Mouse (Mus musculus) small intestine, adult 2 months (tissue): ENCODE results near the gene Hs3st6. TPM values are rescaled to one million over a fixed set of nuclear protein-coding genes. Genes with fewer than 3 reads are reported as not detected.

Source experiments
- H3K27ac ChIP-seq: fragments of 200-500 bp; 2 replicates; pipeline ENCODE4 v1.5.1; 2012; ENCODE audit warnings: low read depth, low read length, control low read depth, inconsistent platforms; ENCODE audit not compliant: insufficient read depth
- H3K27me3 ChIP-seq: fragments of 200-500 bp; 2 replicates; pipeline ENCODE4 v1.6.1; 2012; ENCODE audit warnings: mild to moderate bottlenecking, moderate library complexity, low read length, inconsistent platforms; ENCODE audit not compliant: control insufficient read depth, insufficient read depth
- H3K36me3 ChIP-seq: fragments of 200-500 bp; 2 replicates; pipeline ENCODE4 v1.6.1; 2012; ENCODE audit warnings: mild to moderate bottlenecking, low read length, control low read depth, inconsistent platforms; ENCODE audit not compliant: control insufficient read depth, insufficient read depth
- H3K4me1 ChIP-seq: fragments of 200-500 bp; 2 replicates; pipeline ENCODE4 v1.6.1; 2012; ENCODE audit warnings: low read length, inconsistent platforms, mixed read lengths; ENCODE audit not compliant: control insufficient read depth, insufficient read depth, insufficient read length
- H3K4me3 ChIP-seq: fragments of 200-500 bp; 2 replicates; pipeline ENCODE4 v1.5.1; 2012; ENCODE audit warnings: low read depth, mild to moderate bottlenecking, control low read depth, inconsistent platforms, low read length, moderate library complexity
- CTCF ChIP-seq: fragments of 200-500 bp; IDR thresholded peaks from 2 replicates; pipeline ENCODE4 v1.5.1; 2012; ENCODE audit warnings: low read depth, mild to moderate bottlenecking, control low read depth, inconsistent platforms, low read length, moderate library complexity, mixed read lengths; ENCODE audit not compliant: insufficient replicate concordance, insufficient read length; ENCODE audit errors: extremely low read depth
- POLR2A ChIP-seq: fragments of 200-500 bp; IDR thresholded peaks from 2 replicates; pipeline ENCODE4 v1.6.1; 2012; ENCODE audit warnings: low read depth, mild to moderate bottlenecking, control low read depth, inconsistent platforms, low read length, moderate library complexity
- WGBS: fragments of 180-500 bp; shearing (Covaris S2); methylation state at CpG from one replicate; pipeline ENCODE4 v1.1.7; 2018; 5-methylcytosine and 5-hydroxymethylcytosine counted together
- polyA plus RNA-seq: library from polyadenylated mRNA; depleted of rRNA; stranded (reverse); fragments of >200 nt; gene quantifications from 2 replicates; pipeline ENCODE4 v1.2.3, GENCODE M21; 2012

Hs3st6 gene
- polyA plus RNA-seq, 1 experiment, result 1.7 TPM

DNA sequence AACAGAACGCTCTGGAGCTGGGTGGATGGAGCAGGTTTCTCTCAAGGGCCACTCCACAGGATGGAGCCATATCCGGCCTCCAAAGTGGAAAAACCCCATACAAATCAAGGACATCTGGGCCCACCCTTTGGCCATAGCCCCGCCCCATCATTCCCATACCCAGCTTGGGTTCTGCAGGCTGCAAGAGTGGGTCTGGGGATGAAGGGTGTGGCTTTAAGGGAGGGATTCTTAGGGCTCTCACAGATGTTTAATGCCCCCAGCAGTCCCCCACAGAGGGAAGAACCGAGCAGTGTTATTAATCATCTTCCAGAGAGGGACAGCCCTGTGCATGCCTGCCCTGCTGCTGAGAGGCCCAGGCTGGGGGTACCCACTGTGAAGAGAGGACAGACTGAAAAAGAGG is 5.8 kb upstream of the Hs3st6 start:
- peaks cover 10% of the 10 kb centered on the region; the same call in 1 of the 2 replicates for H3K27me3 ChIP-seq
- no peak for TF ChIP-seq POLR2A
- TF ChIP-seq CTCF, result no peak
- no peak overlapping the region for H3K4me3 ChIP-seq
- H3K36me3 ChIP-seq, result peaks cover 7% of the 10 kb centered on the region
- H3K27ac ChIP-seq, result no peak overlapping the region
- H3K4me1 ChIP-seq, result no peaks in the 10 kb centered on the region
- WGBS, result 52% methylated on average over 4 of the region's 4 CpGs

- H3K27ac ChIP-seq, result no peak overlapping the region
- no peak overlapping the region for H3K4me3 ChIP-seq
- 21% methylated on average over 4 of the region's 4 CpGs for WGBS
- TF ChIP-seq CTCF (no peak), POLR2A (no peak)
- peaks cover 7% of the 10 kb centered on the region for H3K4me1 ChIP-seq
- H3K27me3 ChIP-seq, result peaks cover 44% of the 10 kb centered on the region
- no peaks in the 10 kb centered on the region for H3K36me3 ChIP-seq
Measured at GRCm38 (mm10) chr17:24751528-24751927, 1.3 kb upstream of the Hs3st6 start.

DNA sequence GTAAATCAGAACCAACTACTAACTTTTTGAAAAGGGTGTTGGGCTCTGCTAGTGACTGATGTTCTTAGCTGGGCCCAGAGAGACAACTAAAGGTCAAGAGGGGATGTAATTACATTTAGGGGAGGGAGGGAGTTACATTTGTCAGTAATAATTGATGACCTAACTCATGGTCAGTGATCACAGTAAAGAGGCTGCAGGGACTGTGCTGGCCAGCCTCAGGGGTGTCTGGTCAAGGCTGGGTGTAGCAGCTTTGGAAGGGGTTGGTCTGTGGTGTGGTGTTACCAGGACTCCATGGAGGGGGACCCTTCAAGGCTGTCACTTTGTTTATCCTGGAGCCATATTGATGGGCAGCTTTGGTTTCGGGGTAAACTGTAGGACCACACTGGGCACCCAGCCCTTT is 4.6 kb downstream of the Hs3st6 start:
- TF ChIP-seq CTCF, result no peak
- TF ChIP-seq POLR2A, result no peak
- 84% methylated on average over 1 of the region's 1 CpGs for WGBS
- Histone ChIP-seq H3K27ac (no peak overlapping the region), H3K27me3 (peaks cover 30% of the 10 kb centered on the region), H3K4me3 (no peak overlapping the region), H3K4me1 (peaks cover 6% of the 10 kb centered on the region), H3K36me3 (no peaks in the 10 kb centered on the region)

- Histone ChIP-seq H3K27me3 (no peaks in the 10 kb centered on the region; the same call in 1 of the 2 replicates), H3K36me3 (no peaks in the 10 kb centered on the region), H3K4me1 (no peaks in the 10 kb centered on the region), H3K27ac (no peak overlapping the region), H3K4me3 (no peak overlapping the region)
- WGBS, result 57% methylated on average over 5 of the region's 5 CpGs
- TF ChIP-seq POLR2A (no peak), CTCF (no peak)
Measured at GRCm38 (mm10) chr17:24761121-24761520, 8.3 kb downstream of the Hs3st6 start.

DNA sequence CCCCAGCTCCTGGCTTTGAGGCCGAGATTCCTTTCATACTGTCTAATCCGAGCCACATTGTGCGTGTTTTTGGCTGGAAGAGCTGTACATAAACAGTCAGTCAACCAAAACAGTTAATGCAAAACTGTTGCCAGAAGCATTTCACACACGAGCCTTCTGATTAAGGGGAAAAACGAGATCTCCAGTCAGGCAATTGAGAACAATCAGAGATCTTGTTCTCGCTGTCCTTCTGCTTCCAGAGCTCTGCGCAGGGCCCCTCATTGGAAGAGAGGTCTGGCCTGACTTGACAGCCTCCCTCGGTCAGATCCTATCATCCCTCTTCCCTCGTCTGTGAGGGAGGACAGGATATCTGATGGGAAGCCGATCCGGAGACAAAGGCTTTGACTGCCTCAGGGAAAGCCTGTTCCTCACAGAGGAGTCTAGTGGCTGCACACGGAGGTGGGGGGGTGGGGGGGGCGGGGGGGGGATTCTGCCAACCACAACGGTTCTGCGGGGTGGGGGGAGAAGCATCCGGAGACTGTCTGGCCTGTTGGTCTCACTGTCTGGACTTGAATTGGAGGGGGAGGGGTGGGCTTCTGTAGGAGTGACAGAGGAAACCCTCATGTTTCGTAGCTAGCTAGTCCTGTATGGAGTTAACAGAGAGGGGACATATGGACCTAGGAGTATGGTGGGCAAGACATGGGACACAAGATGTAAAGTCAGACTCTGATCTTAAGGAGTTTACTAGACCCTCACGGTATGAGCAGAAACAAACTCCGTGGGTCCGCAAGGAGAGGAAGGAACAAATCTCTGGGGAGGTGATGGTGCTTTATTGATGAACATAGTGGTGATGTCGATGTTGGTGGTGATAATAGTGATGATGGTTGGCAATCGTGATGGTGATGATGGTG is 12.5 kb downstream of the Hs3st6 start:
- Histone ChIP-seq H3K27ac (no peak overlapping the region), H3K4me1 (no peaks in the 10 kb centered on the region), H3K36me3 (no peaks in the 10 kb centered on the region), H3K27me3 (no peaks in the 10 kb centered on the region; the same call in 1 of the 2 replicates), H3K4me3 (no peak overlapping the region)
- TF ChIP-seq POLR2A (no peak), CTCF (no peak)
- 56% methylated on average over 21 of the region's 22 CpGs for WGBS

DNA sequence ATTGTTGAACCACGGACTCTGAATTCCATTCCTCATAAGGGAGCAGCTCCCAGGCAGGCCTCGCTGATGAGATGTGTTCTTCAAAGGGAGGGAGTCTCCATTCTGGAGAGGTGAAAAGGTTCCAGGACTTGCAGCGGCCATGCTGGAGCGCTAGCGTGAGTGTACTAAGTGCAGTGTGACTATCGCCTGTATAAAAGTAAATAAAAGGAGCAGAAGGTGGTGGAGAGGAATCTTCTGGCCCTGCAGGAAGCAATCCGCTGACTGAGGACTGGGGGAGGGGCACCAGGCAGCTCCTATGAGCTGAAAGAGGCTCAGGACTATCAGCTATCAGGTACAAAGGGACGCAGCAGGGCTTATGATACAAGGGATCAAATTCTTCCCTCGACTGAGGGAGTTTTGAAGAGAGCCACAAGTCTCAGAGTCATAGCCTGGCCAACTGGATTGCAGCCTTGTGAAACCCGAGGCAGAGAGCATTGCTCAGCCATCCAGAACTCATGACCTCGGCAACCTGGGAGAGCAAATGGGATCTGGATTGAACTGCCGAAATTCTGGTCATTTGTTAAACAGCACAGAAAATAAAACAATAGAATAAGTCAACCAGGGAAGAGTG is 13.6 kb downstream of the Hs3st6 start:
- WGBS, result 18% methylated on average over 12 of the region's 12 CpGs
- Histone ChIP-seq H3K36me3 (no peaks in the 10 kb centered on the region), H3K27me3 (no peaks in the 10 kb centered on the region; the same call in 1 of the 2 replicates), H3K4me1 (no peaks in the 10 kb centered on the region), H3K27ac (no peak overlapping the region), H3K4me3 (no peak overlapping the region)
- TF ChIP-seq CTCF (no peak), POLR2A (no peak)

DNA sequence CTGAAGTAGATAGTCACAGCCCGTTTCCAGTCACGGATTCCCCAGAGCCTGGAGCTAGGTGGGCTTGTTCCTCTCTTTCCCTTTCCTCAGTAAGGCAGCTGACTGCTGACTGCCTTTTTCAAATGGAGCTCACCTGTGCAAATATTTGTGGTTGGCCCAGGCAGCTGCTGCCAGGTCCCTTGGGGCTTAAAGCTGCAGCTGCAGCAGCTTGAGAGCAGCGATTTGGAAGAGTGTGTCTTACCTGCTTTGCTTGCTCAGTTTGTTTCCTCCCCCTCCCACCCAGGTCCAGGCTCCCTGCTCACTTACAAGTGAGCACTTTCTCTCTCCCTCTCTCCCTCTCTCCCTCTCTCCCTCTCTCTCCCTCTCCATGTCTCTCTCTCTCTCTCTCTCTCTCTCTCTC is 16.4 kb downstream of the Hs3st6 start:
- 18% methylated on average over 3 of the region's 3 CpGs for WGBS
- no peak for TF ChIP-seq POLR2A
- no peak for TF ChIP-seq CTCF
- Histone ChIP-seq H3K36me3 (no peaks in the 10 kb centered on the region), H3K4me3 (no peak overlapping the region), H3K4me1 (no peaks in the 10 kb centered on the region), H3K27me3 (no peaks in the 10 kb centered on the region; the same call in 1 of the 2 replicates), H3K27ac (no peak overlapping the region)
